Mouse (Mus musculus): ENCODE measurements around the gene Aldoart1. TPM values are rescaled to one million over a fixed set of nuclear protein-coding genes. Genes with fewer than 3 reads are reported as not detected.

Aldoart1 gene
- not detected in 2 replicates for total RNA-seq (2015; ENCODE audit: low replicate concordance)
- not detected in 2 replicates for total RNA-seq (2017; ENCODE audit: low replicate concordance)

- no peak for ATAC-seq (replicated peaks; ENCODE audit: low FRiP score, poor library complexity, severe bottlenecking)
Observed at GRCm38 (mm10) chr4:72852534-72852933, at the start of gene Aldoart1. Aldoart1 (minus strand) TSS chr4:72852634.

GRCm38 (mm10) chr4:72901566-72901965, 49.1 kb upstream of the Aldoart1 start:
- no peak for ATAC-seq (replicated peaks; ENCODE audit: low FRiP score, poor library complexity, severe bottlenecking)

- ATAC-seq (replicated peaks; ENCODE audit: low FRiP score, poor library complexity, severe bottlenecking): no peak
Observed at GRCm38 (mm10) chr4:72865371-72866075, 13.1 kb upstream of the Aldoart1 start.

GRCm38 (mm10) chr4:72844276-72844675, 8.2 kb downstream of the Aldoart1 start:
- ATAC-seq (replicated peaks; ENCODE audit: low FRiP score, poor library complexity, severe bottlenecking): no peak

- no peak for ATAC-seq (replicated peaks; ENCODE audit: low FRiP score, poor library complexity, severe bottlenecking)
Observed at GRCm38 (mm10) chr4:72843025-72843424, 9.4 kb downstream of the Aldoart1 start.

- ATAC-seq (replicated peaks; ENCODE audit: low FRiP score, poor library complexity, severe bottlenecking): no peak
Observed at GRCm38 (mm10) chr4:72836430-72836829, 16.0 kb downstream of the Aldoart1 start.

GRCm38 (mm10) chr4:72835400-72835799, 17.0 kb downstream of the Aldoart1 start:
- no peak for ATAC-seq (replicated peaks; ENCODE audit: low FRiP score, poor library complexity, severe bottlenecking)

GRCm38 (mm10) chr4:72800816-72801215, 51.6 kb downstream of the Aldoart1 start:
- no peak for ATAC-seq (replicated peaks; ENCODE audit: low FRiP score, poor library complexity, severe bottlenecking)
